9 mouse cellular contexts compared by ENCODE assay signal in the genomic region with DNA sequence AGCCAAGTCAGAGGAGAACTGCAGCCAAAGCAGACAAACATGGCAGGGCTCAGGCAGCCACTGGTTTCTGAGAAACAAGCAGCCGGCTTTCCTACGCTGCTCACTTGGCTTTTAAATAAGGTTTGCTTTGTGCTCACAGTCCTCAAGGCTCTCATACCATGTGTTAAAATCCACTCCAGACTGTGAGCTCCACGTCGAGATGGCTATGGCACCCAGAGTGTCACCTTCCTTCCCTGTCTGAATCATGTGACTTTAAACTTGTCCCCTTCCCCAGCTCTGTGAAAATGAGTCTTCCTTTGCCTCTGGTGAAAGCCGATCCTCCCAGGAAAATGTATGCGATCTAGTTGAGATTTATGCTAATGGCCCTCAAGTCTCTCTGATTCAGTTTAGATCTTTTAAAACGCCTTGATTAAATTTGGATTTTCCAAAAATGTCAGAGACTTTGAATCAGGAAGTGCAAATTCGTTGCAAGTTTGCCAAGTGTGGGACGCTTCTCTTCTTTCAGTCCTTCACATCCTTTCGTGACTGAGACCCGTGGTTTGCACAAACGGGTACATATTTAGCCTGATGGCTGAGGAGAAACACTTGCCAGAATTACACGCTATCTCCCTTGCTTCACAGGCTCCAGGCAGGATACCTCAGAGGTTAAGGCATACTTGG. TPM values are rescaled to one million over a fixed set of nuclear protein-coding genes. Genes with fewer than 3 reads are reported as not detected.
DNase-seq lines count a peak whose midpoint lies in the region; ATAC-seq lines count a peak whose summit lies in the region.
"Had no signal": no experiment of that assay in that cellular context is flagged by ENCODE, and none has a peak within 500 bp of the region (broad histone marks: within the 10 kb centered on the region; RNA-seq: fewer than 3 reads in every experiment).

No protein-coding gene starts in this region.

- H3K4me2 ChIP-seq in kidney, embryonic 15.5 days = 0 out of 2 replicates have a peak overlapping the region, but pooled peaks have one; percentile 25
- H3K4me2 ChIP-seq in kidney, embryonic 14.5 days (replicated peaks; ENCODE audit: low read depth, low read length) = no peak overlapping the region
- H3K4me2 ChIP-seq in embryonic facial prominence, embryonic 12.5 days (replicated peaks) = no peak overlapping the region; the same call in 1 of the 2 replicates
- H3K4me2 ChIP-seq: lung, embryonic 15.5 days had no signal

- peak; percentile 29 to 33 for DNase-seq in frontal cortex, postnatal 14 days (ENCODE audit: low spot score in 2 of 2)
- peak; percentile 66 to 78 for DNase-seq in right cerebral cortex, postnatal 10 days (ENCODE audit: low spot score in 2 of 2)
- no peak for DNase-seq in urinary bladder, postnatal 10 days (ENCODE audit: low spot score)
- no peak for DNase-seq in adipocyte (ENCODE audit: low spot score)

- H3K27ac ChIP-seq in kidney, embryonic 15.5 days = no peak overlapping the region
- H3K27ac ChIP-seq in kidney, embryonic 14.5 days (ENCODE audit: low read depth, low read length) = no peak overlapping the region
- peak overlapping the region; percentile 17 for H3K27ac ChIP-seq in embryonic facial prominence, embryonic 12.5 days
- H3K27ac ChIP-seq: lung, embryonic 15.5 days had no signal

- H3K9ac ChIP-seq in kidney, embryonic 15.5 days = no peak overlapping the region
- no peak overlapping the region for H3K9ac ChIP-seq in kidney, embryonic 14.5 days (ENCODE audit: low read depth, low read length)
- H3K9ac ChIP-seq in embryonic facial prominence, embryonic 12.5 days = no peak overlapping the region
- H3K9ac ChIP-seq: lung, embryonic 15.5 days had no signal

- no peaks in the 10 kb centered on the region for H3K9me3 ChIP-seq in kidney, embryonic 15.5 days (replicated peaks)
- no peaks in the 10 kb centered on the region for H3K9me3 ChIP-seq in kidney, embryonic 14.5 days (ENCODE audit: control insufficient read depth, low read length)
- H3K9me3 ChIP-seq in embryonic facial prominence, embryonic 12.5 days = no peaks in the 10 kb centered on the region
- H3K9me3 ChIP-seq: lung, embryonic 15.5 days had no signal

- H3K4me3 ChIP-seq in kidney, embryonic 15.5 days (replicated peaks) = no peak overlapping the region
- H3K4me3 ChIP-seq in kidney, embryonic 14.5 days (ENCODE audit: low read length) = no peak overlapping the region
- H3K4me3 ChIP-seq in embryonic facial prominence, embryonic 12.5 days = no peak overlapping the region
- H3K4me3 ChIP-seq: lung, embryonic 15.5 days had no signal

- H3K4me1 ChIP-seq in kidney, embryonic 15.5 days = peaks cover 22% of the 10 kb centered on the region
- no peaks in the 10 kb centered on the region for H3K4me1 ChIP-seq in kidney, embryonic 14.5 days (ENCODE audit: control insufficient read depth, insufficient read depth, low read length)
- peaks cover 13% of the 10 kb centered on the region for H3K4me1 ChIP-seq in embryonic facial prominence, embryonic 12.5 days

- no peaks in the 10 kb centered on the region for H3K36me3 ChIP-seq in kidney, embryonic 15.5 days
- no peaks in the 10 kb centered on the region for H3K36me3 ChIP-seq in kidney, embryonic 14.5 days (ENCODE audit: control insufficient read depth, insufficient read depth, low read length)
- H3K36me3 ChIP-seq in embryonic facial prominence, embryonic 12.5 days = no peaks in the 10 kb centered on the region
- H3K36me3 ChIP-seq: lung, embryonic 15.5 days had no signal

- WGBS in kidney, embryonic 15.5 days = 39% methylated on average over 13 of the region's 13 CpGs
- 37% methylated on average over 13 of the region's 13 CpGs for WGBS in kidney, embryonic 14.5 days
- 43% methylated on average over 13 of the region's 13 CpGs for WGBS in embryonic facial prominence, embryonic 12.5 days

- peaks cover 4% of the 10 kb centered on the region; the same call in 1 of the 2 replicates for H3K27me3 ChIP-seq in kidney, embryonic 15.5 days
- H3K27me3 ChIP-seq in kidney, embryonic 14.5 days (ENCODE audit: control insufficient read depth, insufficient read depth, low read length) = no peaks in the 10 kb centered on the region
- no peaks in the 10 kb centered on the region for H3K27me3 ChIP-seq in embryonic facial prominence, embryonic 12.5 days
- H3K27me3 ChIP-seq: lung, embryonic 15.5 days had no signal

- no peak for ATAC-seq in kidney, embryonic 15.5 days (replicated peaks; ENCODE audit: low FRiP score)
- ATAC-seq in kidney, embryonic 14.5 days (ENCODE audit: low FRiP score, low TSS enrichment) = no peak
- ATAC-seq in embryonic facial prominence, embryonic 12.5 days (ENCODE audit: insufficient number of reproducible peaks, insufficient read depth, low FRiP score, low TSS enrichment) = no peak

RNA-seq across cellular contexts. Expression of gene Lyzl4, which starts 41.6 kb away (rescaled TPM):
- polyA plus RNA-seq in kidney, embryonic 15.5 days (2015; fragmentation: Nextera tagmentation; extraction: Ambion mirVana) = not detected in 2 replicates
- polyA plus RNA-seq in kidney, embryonic 14.5 days (2014; fragmentation: Nextera tagmentation; extraction: Ambion mirVana) = 0.53 TPM in 1 of 2 replicates, not detected in the other
- 0.63 TPM in 1 of 2 replicates, not detected in the other for polyA plus RNA-seq in embryonic facial prominence, embryonic 12.5 days (2016; fragmentation: Nextera tagmentation; extraction: Ambion mirVana)
- polyA plus RNA-seq: lung, embryonic 15.5 days; midbrain, postnatal 0 days had no signal

RNA-seq across cellular contexts. Expression of gene Vipr1, which starts 42.2 kb away (rescaled TPM):
- polyA plus RNA-seq in kidney, embryonic 15.5 days (2015; fragmentation: Nextera tagmentation; extraction: Ambion mirVana) = 0.18 and 0.39 TPM in 2 replicates
- 0.47 TPM in 1 of 2 replicates, not detected in the other for polyA plus RNA-seq in kidney, embryonic 14.5 days (2014; fragmentation: Nextera tagmentation; extraction: Ambion mirVana)
- 0.62 and 0.73 TPM in 2 replicates for polyA plus RNA-seq in embryonic facial prominence, embryonic 12.5 days (2016; fragmentation: Nextera tagmentation; extraction: Ambion mirVana)

Comparison
In these comparisons a context has a peak if more than half of its experiments do, and no peak if none do; other contexts are left out.
1. DNase-seq: peak in frontal cortex, postnatal 14 days (2 of 2) and right cerebral cortex, postnatal 10 days (2 of 2); none in urinary bladder, postnatal 10 days (single experiment) and adipocyte (single experiment).